Mouse (Mus musculus) liver, adult 2 months (tissue): ENCODE measurements at regions not wholly inside any gene's neighbourhood (a gene's known extent, or its start where the extent isn't known, plus 50 kb on each side); places are given as distances from the start of the nearest gene placed in this dataset.

Experiments used
- DNase-seq: peaks from one replicate; pipeline ENCODE4 v3.0.0-alpha.2; 2011; ENCODE audit warnings: low read depth, low spot score; ENCODE audit errors: extremely low read depth
- H3K27ac ChIP-seq: fragments of 200-500 bp; replicated peaks from 2 replicates; pipeline ENCODE4 v1.5.1; 2012; ENCODE audit warnings: low read depth, mild to moderate bottlenecking, control low read depth, inconsistent platforms, low read length; ENCODE audit not compliant: insufficient read depth
- H3K27me3 ChIP-seq: fragments of 200-500 bp; 2 replicates; pipeline ENCODE4 v1.6.1; 2012; ENCODE audit warnings: mild to moderate bottlenecking, moderate library complexity, low read length, inconsistent platforms; ENCODE audit not compliant: control insufficient read depth, insufficient read depth
- H3K36me3 ChIP-seq: fragments of 200-500 bp; 2 replicates; pipeline ENCODE4 v1.6.1; 2012; ENCODE audit warnings: low read length, inconsistent platforms; ENCODE audit not compliant: control insufficient read depth, insufficient read depth
- H3K4me1 ChIP-seq: fragments of 200-500 bp; 2 replicates; pipeline ENCODE4 v1.6.1; 2011; ENCODE audit warnings: low read length; ENCODE audit not compliant: control insufficient read depth, insufficient read depth
- H3K4me3 ChIP-seq: fragments of 200-500 bp; 2 replicates; pipeline ENCODE4 v1.5.1; 2011; ENCODE audit warnings: low read depth, mild to moderate bottlenecking, control low read depth, low read length, moderate library complexity; ENCODE audit not compliant: insufficient read depth
- H3K79me2 ChIP-seq: fragments of 200-500 bp; 2 replicates; pipeline ENCODE4 v1.6.1; 2012; ENCODE audit warnings: inconsistent platforms, mild to moderate bottlenecking, low read length, moderate library complexity; ENCODE audit not compliant: control insufficient read depth, insufficient read depth
- H3K9ac ChIP-seq: fragments of 200-500 bp; 2 replicates; pipeline ENCODE4 v1.6.1; 2012; ENCODE audit warnings: low read depth, mild to moderate bottlenecking, control low read depth, inconsistent platforms, low read length
- CTCF ChIP-seq: fragments of 200-500 bp; IDR thresholded peaks from 2 replicates; pipeline ENCODE4 v1.5.1; 2011; ENCODE audit warnings: low read depth, low read length, control low read depth
- POLR2A ChIP-seq: fragments of 200-500 bp; IDR thresholded peaks from 2 replicates; pipeline ENCODE4 v1.6.1; 2011; ENCODE audit warnings: low read length, control low read depth; ENCODE audit not compliant: insufficient read depth; ENCODE audit errors: extremely low read depth
- WGBS: fragments of 180-500 bp; shearing (Covaris S2); methylation state at CpG from one replicate; pipeline ENCODE4 v1.1.7; 2018; 5-methylcytosine and 5-hydroxymethylcytosine counted together

DNA sequence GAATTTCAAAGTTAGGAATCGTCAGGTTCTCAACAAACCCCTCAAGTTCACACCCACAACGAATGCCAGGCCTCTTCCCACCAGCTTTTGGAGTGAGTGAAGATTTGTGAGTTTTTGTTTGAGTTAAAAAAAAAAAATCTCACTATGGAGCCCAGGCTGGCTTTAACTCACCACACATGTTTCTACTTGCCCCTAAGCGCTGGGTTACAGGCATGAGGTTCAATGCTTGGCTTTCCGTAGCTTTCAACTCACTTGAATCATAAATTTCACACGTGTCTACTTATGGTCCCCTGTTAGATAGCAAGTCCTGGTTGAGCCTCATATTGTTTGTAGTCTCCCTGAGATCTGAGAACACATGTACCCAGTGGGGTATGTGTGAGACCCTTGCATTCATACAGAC is 122.8 kb upstream of the Efna5 start:
- DNase-seq, result no peak
- Histone ChIP-seq H3K27ac (no peak overlapping the region), H3K36me3 (no peaks in the 10 kb centered on the region), H3K27me3 (no peaks in the 10 kb centered on the region), H3K4me1 (no peaks in the 10 kb centered on the region), H3K4me3 (no peak overlapping the region), H3K79me2 (no peaks in the 10 kb centered on the region), H3K9ac (no peak overlapping the region)
- 90% methylated on average over 5 of the region's 5 CpGs for WGBS
- no peak for TF ChIP-seq CTCF

DNA sequence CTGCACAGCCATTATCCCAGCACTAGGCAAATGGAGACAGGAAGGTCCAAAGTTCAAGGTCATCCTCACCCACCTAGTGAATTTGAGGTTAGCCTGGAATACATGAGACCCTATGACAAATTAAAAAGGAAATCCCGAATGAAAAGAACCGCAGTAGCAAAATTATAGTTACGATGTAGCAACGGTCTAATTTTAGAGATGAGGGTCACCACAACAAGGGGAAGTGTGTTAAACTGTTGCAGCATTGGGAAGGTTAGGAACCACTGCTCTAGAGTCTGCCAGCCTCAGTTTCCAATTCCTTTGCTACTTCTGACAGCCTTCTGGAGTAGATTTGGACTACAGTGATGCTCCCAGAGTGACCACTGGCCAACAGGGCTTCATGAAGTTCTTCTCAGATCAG is 121.6 kb upstream of the Efna5 start:
- Histone ChIP-seq H3K27ac (no peak overlapping the region), H3K9ac (no peak overlapping the region), H3K79me2 (no peaks in the 10 kb centered on the region), H3K4me1 (no peaks in the 10 kb centered on the region), H3K27me3 (no peaks in the 10 kb centered on the region), H3K36me3 (no peaks in the 10 kb centered on the region), H3K4me3 (no peak overlapping the region)
- TF ChIP-seq POLR2A, result no peak
- TF ChIP-seq CTCF, result no peak
- no peak for DNase-seq
- WGBS, result 85% methylated on average over 4 of the region's 4 CpGs

DNA sequence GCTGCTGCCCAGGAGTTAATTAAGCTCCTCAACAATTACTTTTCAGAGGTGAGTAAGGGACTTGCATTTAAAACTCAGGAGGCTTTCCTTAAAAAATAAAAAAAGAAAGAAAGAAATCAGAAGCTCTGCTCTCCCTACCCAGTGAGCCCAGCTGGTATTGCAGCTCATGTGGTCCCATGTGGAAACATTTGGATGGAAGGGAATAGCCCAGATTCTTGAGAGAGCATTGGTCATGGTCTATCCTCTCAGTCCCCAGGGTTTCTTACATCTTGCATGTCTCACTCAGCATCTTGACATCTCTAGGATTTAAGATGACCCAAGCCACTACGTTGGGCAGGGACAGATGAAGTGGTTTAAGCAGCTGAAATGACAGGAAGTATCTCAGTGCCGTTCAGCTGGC is 120.8 kb upstream of the Efna5 start:
- TF ChIP-seq POLR2A (no peak), CTCF (no peak)
- Histone ChIP-seq H3K4me1 (no peaks in the 10 kb centered on the region), H3K27ac (no peak overlapping the region), H3K79me2 (no peaks in the 10 kb centered on the region), H3K36me3 (no peaks in the 10 kb centered on the region), H3K27me3 (no peaks in the 10 kb centered on the region), H3K4me3 (no peak overlapping the region), H3K9ac (no peak overlapping the region)
- no peak for DNase-seq
- 53% methylated on average over 2 of the region's 2 CpGs for WGBS

GRCm38 (mm10) chr17:62997691-62998090 is 116.6 kb upstream of the Efna5 start:
- DNase-seq, result no peak
- WGBS, result 89% methylated on average over 5 of the region's 5 CpGs

GRCm38 (mm10) chr17:62995316-62995715 is 114.2 kb upstream of the Efna5 start:
- Histone ChIP-seq H3K27ac (no peak overlapping the region), H3K4me1 (no peaks in the 10 kb centered on the region), H3K27me3 (no peaks in the 10 kb centered on the region), H3K9ac (no peak overlapping the region), H3K79me2 (no peaks in the 10 kb centered on the region), H3K4me3 (no peak overlapping the region), H3K36me3 (no peaks in the 10 kb centered on the region)
- 84% methylated on average over 3 of the region's 3 CpGs for WGBS
- no peak for TF ChIP-seq POLR2A
- no peak for DNase-seq

More at GRCm38 (mm10) chr17:62997691-62998090, 116.6 kb upstream of the Efna5 start:
- no peak overlapping the region for H3K4me3 ChIP-seq
- H3K36me3 ChIP-seq, result no peaks in the 10 kb centered on the region
- H3K27me3 ChIP-seq, result no peaks in the 10 kb centered on the region
- H3K27ac ChIP-seq, result no peak overlapping the region
- no peaks in the 10 kb centered on the region for H3K79me2 ChIP-seq
- TF ChIP-seq CTCF, result no peak
- TF ChIP-seq POLR2A, result no peak
- no peak overlapping the region for H3K9ac ChIP-seq
- H3K4me1 ChIP-seq, result no peaks in the 10 kb centered on the region

GRCm38 (mm10) chr17:62992977-62993376 is 111.9 kb upstream of the Efna5 start:
- Histone ChIP-seq H3K9ac (no peak overlapping the region), H3K4me1 (no peaks in the 10 kb centered on the region), H3K36me3 (no peaks in the 10 kb centered on the region), H3K27ac (no peak overlapping the region), H3K27me3 (no peaks in the 10 kb centered on the region), H3K4me3 (no peak overlapping the region), H3K79me2 (no peaks in the 10 kb centered on the region)
- TF ChIP-seq CTCF (no peak), POLR2A (no peak)
- DNase-seq, result no peak
- 87% methylated on average over 2 of the region's 2 CpGs for WGBS

DNA sequence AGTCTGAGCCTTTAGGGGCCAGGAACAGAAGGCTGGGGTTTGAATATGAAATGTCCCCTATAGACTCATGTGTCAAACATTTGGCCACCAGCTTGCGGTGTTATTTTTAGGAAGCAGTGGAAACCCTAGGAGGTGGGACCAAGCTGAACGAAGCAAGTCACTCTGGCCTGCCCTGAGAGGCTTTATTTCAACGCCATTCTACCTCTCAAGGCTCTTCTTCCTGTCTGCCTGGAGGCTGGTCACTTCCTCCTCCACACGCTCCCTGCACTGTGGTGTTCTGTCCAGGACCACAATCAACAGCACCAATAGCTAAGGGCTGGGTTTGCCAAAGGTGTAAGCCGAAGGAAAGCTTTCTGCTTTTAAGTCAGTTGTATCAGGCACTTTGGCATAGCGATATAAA is 105.2 kb upstream of the Efna5 start:
- WGBS, result 79% methylated on average over 6 of the region's 6 CpGs
- Histone ChIP-seq H3K36me3 (no peaks in the 10 kb centered on the region), H3K9ac (no peak overlapping the region), H3K4me3 (no peak overlapping the region), H3K79me2 (no peaks in the 10 kb centered on the region), H3K27ac (no peak overlapping the region), H3K4me1 (no peaks in the 10 kb centered on the region), H3K27me3 (no peaks in the 10 kb centered on the region)
- no peak for DNase-seq
- no peak for TF ChIP-seq POLR2A
